Mouse (Mus musculus): ENCODE results near the gene Mpzl2.
"Not testable (repeated sequence)": the region's sequence is repeated elsewhere in the genome, so short reads cannot be mapped to it uniquely, and the experiment has no call there.

The Mpzl2 gene

DNA sequence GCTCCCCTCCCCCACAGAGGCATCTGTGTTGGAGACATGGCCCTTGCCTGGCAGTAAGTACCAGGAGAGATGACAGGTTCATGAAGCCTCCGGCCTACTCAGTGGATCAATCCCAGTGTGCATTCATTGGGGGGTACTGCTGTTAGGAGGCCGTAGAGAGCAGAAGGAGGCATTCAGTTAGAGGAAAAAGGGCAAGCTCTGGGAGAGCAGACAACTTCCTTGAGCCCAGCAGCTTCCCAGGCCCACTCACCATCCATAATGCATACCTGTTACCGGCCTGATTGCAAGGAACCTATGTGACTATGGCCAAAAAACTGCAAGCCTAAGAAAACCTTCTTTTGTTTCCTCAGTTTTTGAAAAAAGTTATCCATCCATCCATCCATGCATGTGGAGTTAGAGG is 5.1 kb upstream of the Mpzl2 start:
- no peak for DNase-seq (ENCODE audit: low read depth, low spot score)

DNA sequence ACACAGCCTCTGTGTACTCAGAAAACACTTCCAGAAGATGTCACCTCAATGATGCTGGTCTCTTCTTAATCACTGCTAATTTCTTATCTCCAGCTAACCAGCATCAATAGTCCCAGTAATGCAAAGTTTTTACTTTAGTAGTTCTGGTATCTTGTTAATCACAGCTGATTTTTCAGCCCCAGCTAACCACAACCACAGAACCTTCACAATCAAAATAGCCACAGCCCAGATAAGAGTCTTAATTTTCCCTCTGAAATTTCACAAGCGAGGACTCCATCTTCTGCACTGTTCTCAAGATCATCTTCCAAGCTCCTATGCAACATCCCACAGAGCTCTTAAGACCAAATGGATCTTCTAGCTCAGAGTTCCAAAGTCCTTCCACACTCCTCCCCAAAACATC is 1.8 kb upstream of the Mpzl2 start:
- not testable (repeated sequence) for DNase-seq (ENCODE audit: low read depth, low spot score)

DNA sequence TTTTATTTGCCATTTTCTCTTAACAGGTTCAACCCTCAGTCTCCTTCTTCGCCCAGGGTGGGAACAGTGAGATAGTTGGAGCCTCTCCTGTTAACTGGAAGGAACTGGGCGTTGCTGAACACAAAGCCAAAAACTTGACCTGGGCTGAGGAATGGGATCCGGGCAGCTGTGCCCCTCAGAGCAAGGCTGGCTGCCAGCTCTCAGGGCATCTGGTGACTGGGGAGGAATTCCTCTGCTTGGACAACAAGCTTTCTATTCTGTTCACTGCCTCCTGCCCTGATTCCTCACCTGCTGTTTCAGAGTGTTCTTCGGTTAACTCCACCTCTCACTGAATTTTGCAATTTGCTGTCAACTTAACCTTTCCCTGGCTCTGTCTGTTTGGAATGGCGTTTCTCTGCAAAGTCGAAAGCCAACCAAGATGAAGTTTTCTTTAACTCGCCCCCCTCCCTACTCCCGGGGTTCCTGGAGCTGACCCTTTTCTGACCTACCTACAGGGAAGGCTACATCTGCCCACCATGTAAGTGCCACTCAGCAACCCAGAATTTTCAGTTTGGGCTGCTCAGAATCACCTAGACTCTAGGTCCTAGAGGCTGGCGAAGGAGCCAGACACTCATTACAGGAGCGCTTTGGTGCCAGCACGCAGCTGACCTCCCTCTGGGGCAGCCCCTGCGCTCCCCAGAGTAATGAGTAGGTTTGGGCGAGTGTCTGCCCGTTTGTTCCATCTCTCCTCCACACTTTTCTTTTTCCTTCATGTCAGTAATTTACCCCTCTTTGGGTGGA is 657 bp downstream of the Mpzl2 start:
- no peak for DNase-seq (ENCODE audit: low read depth, low spot score)

DNA sequence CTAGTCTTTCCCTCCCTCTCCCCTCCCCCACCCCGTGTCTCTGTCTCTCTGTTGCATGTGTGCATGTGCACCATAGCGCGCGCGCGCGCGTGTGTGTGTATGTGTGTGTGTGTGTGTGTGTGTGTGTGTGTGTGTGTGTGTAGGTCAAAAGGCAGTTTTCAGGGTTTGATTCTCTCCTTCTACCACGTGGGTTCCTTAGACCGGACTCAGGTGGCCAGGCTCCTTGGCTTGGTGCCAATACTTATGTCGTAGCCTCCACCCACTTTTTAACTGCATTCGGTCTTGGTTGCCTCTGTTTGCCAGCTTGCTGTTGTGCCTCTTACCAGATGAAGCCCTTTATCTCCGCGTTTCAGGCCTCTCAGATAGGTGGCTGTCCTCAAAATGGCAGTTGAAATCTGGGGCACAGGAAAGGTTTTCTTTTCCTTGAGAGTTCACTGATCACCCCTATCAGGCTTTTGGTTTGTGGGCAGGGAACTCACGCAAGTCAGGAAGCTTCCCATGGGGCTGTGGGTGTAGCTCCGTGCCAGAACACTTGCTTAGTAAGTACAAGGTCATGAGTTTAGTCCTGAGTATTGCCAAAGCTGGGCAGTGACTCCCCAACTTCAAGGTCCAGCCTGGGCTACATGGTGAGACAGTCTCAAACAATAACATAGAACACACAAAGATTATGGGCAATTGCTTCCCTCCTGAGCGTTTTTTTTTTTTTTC is 1.7 kb downstream of the Mpzl2 start:
- DNase-seq (ENCODE audit: low read depth, low spot score) = no peak

DNA sequence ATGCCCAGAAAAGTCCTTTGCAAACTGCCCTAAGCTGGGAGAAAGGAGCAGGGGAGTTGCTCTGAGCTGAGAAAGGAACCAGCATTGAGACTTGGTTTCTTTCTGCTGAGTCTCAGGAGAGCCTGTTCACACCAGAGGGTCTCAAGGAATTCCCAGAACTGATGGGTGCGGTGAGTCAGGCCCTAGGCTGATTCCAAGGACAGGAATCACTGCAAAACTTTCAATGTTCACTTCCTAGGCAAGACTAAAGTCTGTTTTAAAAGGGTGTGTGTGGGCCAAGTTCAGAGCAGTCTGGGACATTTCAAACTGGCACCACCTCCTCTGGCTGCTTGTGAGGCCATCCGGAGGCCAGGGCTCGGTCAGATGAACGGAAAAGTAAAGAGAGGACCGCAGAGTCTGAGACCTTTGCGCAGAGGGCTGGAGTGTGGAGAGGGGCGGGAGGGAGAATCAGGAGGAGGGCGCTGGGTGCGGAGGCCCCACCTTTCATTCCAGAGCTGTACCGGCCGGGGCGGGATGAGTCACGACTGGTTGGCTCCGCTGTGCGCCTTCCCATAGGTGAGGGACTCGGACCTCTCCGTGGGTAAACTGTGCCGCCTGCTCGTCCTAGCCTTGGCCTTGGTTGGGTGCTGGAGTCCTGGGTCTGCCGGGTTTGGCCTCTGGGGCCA is 2.6 kb downstream of the Mpzl2 start:
- DNase-seq (ENCODE audit: low read depth, low spot score) = no peak

DNA sequence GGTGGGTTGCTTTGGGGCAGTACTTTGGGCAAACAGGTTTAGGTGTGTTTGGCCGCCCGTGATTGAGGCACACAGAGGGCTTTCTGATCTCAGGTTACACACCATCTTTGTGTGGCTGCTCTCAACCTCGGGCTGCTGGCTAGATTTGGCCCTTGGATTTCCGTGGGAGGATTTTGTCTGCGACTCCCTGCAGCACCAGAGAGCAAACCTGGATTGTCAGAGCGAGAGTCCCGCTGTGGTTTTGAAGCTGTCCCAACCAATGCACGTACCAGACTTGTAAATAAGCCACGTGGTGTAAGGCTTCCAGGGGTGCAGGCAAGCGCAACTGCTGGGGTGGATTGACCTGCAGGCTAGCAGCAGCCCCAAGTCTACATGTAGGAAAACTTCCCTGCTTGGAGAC is 3.3 kb downstream of the Mpzl2 start:
- no peak for DNase-seq (ENCODE audit: low read depth, low spot score)

DNA sequence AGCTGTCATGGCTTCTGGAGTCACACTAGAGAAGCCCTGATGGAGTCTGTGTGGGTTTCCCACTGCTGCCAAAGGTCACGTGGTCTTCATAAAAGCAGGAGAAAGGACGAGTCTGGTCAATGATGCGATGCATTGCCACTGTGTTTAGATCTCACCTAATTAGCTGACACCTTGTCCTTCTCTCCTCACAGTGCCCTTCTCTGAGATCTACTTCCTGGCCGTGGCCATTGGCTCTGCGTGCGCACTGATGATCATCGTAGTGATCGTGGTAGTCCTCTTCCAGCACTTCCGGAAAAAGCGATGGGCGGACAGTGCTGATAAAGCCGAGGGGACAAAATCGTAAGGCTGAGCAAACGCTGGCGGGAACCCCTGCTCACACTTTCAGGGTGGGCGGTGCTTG is 7.4 kb downstream of the Mpzl2 start:
- DNase-seq (ENCODE audit: low read depth, low spot score) = no peak

DNA sequence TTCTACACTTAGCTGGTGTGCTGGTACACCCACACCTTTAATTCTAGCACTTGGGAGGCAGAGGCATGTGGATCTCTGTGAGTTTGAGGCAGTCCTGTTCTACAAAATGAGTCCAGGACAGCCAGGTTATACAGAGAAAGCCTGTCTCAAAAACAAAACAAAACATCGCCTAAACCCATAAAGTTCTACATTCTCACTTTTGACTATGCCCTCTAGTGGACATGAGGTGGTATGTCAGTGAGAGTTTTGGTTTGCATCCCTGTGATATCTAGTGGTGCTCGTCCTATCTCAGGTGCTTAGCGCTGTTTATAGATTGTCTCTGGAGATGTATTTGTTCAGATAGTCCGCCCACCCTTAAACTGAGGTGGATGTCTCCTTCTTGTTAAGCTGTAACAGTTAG is 8.9 kb downstream of the Mpzl2 start:
- no peak for DNase-seq (ENCODE audit: low read depth, low spot score)

DNA sequence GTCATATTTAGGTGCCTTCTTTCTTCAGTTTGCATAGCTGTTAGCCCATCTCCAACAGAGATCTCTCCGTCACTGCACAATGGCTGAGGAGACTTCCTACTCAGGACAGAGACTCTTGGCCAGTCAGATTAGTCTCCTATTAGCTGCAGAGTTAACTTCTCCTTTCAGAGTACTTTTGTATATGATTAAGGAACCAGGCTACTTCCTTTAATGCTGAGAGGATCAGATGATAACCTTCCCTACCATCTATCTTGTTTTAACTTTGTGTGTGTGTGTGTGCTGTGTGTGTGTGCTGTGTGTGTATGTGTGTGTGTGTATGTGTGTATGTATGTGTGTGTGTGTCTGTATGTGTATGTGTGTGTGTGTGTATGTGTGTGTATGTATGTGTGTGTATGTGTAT is 10.1 kb downstream of the Mpzl2 start:
- no peak for DNase-seq (ENCODE audit: low read depth, low spot score)

DNA sequence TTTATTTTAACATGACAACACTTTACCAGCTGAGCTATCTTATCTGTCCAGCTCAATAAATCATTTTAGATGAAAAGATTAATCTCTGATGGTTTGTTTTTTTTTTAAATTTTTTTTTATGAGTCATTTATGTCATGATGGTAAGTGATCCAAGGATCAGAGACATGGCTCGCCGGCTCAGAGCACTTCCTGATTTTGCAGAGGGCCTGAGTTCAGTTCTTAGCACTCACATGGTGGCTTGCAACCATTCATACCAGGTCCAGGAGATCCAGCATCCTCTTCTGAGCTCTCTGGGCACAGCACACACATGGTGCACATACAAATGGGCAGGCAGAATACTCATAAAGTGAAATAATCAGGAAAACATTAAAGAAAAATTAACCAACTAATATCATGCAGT is 10.7 kb downstream of the Mpzl2 start:
- DNase-seq (ENCODE audit: low read depth, low spot score) = no peak

DNA sequence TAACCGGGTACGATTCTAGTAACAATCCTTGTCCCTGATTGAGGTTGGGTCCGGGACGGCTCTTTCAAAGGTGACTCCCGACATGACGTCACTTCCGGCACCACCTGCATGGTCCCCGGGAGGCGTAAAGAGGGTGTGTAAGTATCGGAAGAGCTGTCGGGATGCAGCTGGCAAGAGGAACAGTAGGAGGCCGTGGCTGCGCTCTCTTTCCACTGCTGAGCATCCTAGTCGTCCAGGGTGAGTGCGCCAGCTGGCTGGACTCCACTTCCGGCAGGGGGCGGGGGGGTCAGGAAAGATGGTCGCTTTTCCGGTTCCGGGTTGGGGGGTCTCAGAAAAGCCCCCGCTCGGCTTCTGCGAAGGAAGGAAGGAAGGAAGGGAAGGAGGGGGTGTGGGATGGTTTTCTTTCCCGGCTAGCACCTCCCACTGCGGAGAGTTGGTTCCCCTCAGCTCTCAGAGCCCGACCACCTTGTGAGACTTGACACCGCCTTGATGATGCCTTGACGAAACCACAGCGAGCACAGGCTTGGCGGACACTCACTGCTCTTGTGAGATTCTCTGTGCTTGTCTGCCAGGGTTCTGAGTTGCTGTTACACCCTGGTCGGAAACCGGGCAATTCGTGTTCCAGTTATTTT is 15.6 kb downstream of the Mpzl2 start, which contains the start of gene Mpzl3:
Mpzl3 (plus strand) TSS at position 105 of the 632 bp plus-strand sequence.
- DNase-seq (ENCODE audit: low read depth, low spot score) = peak; percentile 90

DNA sequence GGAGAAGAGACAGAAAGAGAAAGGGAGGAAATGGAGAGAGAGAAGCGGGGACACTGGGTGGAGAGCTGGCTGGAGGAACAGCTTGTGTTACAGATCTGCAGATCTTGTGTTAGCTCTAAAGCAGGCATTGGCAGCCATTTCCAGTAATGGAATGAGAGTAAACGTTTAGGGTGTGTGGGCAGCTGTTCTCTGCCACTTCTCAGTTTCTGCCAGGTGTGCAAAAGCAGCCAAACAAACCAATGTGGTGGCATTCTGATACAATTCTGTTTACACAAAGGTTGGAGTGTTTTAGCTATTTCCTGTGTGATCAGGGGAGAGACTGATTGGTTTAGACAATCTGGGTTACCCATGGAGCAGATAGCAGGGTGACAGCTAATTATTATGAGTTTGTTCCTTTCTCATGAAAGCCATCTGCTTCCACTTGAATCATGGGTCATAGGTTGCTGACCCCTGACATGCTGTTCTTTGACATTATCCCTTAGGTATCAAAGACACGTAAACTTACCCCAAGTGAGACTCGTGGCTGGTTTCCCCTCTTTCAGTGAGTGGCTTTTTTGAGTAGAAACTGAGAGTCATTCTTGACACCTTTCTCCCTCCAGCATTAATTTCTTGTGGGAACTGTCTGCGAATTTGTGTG is 18.8 kb downstream of the Mpzl2 start:
- no peak for DNase-seq (ENCODE audit: low read depth, low spot score)

DNA sequence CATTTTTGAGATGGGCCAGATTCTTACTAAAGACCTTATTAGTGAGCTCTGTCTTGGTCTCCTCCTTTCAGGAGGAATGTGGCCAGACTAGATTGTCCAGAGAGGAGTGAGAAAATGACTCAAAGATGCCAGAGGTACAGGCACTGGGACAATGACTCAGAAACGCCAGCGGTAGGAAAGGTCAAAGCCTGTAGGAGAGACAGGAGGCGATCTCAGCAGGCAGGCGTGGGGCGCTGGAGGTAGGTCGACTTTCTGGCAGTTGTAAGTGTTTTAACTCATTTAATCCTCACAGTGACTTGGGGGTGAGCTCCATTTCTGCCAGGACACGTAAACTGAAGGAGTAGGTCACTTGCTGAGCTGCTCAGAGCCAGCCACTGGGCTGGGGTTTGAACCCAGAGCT is 20.6 kb downstream of the Mpzl2 start:
- DNase-seq (ENCODE audit: low read depth, low spot score) = no peak

DNA sequence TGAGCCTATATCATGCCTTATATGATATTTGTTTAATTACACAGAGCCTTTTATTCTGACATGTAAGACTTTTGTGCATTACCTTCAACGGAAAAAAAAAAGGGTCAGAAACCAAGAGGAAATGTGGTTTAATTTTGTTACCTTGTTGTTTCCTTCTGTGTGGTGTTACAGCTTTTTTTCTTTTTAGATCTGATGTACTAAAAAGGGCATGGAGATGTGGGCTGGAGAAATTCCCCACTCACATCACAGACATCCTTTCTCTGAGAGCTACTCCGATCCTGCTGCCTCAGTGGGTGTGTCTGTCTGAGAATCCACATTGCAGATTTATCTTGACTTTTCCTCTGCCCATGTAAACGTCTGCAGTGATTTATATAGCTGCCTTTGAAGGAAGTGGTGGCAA is 23.1 kb downstream of the Mpzl2 start:
- no peak for DNase-seq (ENCODE audit: low read depth, low spot score)

DNA sequence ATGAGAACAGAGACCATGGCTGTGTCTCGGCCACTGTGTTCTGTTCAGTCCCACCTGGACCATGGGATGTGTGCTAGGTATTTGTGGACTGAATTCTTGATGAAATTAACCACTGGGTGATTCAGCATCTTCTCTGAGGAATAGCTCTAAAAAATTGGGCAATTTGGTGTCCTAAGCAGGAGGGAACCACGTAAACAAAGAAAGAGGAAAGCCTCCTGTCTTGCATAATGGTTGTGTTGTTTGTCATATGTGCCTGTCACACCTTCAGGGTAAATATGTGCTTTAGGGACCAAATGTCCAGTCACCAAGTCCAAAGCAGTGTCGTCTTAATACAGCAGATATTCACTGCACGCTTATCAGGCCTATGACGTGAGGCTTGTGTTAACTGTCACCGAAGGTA is 24.8 kb downstream of the Mpzl2 start:
- no peak for DNase-seq (ENCODE audit: low read depth, low spot score)

DNA sequence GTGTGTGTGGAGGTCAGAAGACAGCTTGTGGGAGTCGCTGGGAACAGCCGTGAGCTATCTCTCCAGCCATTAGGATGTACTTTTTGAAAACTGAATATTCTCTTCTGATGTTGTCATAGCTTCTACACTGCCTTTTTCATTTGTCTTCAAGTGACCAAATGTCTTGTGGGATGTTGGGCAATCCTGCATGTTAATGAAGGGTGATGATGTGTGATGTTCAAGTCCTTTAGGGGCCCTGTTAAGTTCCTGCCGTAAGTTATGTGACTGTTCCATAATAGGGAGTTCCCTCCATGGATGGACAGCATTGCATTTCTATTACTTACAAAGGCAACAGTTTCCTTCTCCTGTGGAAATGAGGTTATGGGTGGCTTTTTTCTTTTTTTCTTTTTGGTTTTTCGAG is 27.1 kb downstream of the Mpzl2 start:
- DNase-seq (ENCODE audit: low read depth, low spot score) = no peak

DNA sequence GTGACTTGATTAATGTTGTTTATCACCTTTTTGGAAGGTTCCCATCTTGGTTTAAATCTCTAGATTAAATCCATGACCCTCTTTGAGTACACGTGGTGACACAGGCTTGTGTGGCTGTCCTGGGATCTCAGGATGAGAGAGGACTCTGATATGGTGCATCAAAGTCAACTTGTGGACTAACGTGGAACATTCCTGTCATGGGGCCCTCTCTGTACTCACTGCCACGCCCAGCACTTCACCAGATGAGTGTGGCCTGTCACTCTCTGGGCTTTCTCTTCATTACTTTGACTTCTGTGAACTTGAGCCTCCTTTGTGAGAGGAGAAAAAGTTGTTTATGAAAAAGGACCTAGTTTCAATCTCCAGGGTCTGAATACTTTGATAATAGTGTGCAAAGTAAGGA is 32.2 kb downstream of the Mpzl2 start:
- DNase-seq (ENCODE audit: low read depth, low spot score) = no peak

DNA sequence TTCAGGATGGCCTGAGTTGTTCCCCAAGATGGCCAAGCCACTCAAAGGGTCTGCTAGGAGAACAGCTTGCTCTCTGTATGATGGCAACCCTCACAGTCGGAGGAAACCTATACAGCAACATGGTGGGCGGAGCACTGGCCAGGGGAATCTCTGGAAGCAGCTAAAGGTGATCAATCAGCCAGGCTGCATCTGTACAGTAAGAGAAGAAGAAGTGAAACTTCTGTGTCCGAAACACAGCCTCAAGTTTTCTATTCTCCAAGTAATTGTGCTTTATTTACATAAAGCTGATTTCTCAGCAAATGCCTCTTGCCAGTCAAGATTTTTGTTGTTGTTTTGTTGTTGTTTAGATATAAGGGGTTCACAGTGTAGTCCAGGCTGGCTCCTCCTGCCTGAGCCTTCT is 38.3 kb downstream of the Mpzl2 start:
- DNase-seq (ENCODE audit: low read depth, low spot score) = no peak

DNA sequence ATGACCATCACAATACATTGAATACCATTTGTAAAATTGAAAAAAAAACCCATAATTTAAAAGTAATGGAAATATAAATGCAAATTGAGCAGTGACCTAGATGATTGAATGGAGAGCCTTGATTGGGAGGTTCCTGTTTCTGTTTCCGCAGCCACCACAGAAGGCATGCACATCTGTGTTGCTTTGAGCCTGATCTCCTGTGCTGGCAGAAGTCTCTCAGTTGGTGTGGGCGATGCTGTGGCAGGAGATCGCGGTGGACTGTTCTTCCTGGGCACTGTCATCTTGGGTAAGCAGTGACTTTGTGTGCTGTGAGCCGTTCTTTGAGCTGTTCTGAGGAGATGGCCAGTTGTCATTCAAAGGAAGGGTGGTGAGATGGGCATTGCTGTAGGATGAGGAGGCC is 39.4 kb downstream of the Mpzl2 start, which contains the start of gene Jaml:
Jaml (plus strand) TSS at position 173 of the 400 bp plus-strand sequence.
- no peak for DNase-seq (ENCODE audit: low read depth, low spot score)

DNA sequence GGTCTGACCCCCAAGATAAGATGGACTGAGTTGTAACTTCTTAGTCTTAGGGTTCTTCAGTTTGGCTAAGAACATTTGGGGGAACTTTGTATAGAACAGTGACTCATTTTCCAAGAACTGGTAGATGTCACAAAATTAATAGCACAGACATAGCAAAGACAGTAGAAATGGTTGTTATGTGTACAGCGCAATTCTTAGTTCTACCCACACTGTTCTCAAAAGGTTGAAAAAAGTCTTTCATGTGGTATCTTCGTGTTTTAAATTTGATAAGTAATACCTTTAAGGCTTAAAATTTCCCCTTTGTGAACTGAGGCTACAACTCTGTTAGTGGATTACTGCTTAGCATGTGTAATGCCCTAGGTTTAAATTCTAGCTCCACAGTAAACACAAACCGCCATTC is 43.5 kb downstream of the Mpzl2 start:
- no peak for DNase-seq (ENCODE audit: low read depth, low spot score)

DNA sequence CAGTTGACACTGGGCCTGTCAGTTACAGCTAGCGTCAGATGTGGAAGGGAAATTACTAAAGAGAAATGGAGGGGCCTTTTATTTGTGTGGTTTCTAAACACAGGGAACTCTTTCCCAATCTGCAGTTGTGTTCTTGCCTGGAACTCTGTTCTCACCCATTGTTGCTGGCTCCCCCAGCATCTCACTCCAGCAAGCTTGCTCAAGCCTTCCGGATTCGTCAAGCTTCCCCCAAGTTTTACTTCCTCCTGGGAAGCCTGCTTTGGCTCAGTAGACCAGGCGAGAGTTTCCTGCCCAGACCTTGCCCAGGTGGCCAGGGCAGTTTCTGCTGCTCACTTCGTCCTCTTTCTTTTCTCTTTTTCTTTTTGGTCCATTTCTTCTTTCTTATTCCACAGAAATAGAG is 45.0 kb downstream of the Mpzl2 start:
- DNase-seq (ENCODE audit: low read depth, low spot score) = no peak
